Mouse (Mus musculus): ENCODE measurements around the gene Gm20521. TPM values are rescaled to one million over a fixed set of nuclear protein-coding genes. Genes with fewer than 3 reads are reported as not detected.

Gm20521 gene
- polyA plus RNA-seq (2015; fragmentation: Nextera tagmentation; extraction: Ambion mirVana): 1.2 TPM in 1 of 2 replicates, not detected in the other

DNA sequence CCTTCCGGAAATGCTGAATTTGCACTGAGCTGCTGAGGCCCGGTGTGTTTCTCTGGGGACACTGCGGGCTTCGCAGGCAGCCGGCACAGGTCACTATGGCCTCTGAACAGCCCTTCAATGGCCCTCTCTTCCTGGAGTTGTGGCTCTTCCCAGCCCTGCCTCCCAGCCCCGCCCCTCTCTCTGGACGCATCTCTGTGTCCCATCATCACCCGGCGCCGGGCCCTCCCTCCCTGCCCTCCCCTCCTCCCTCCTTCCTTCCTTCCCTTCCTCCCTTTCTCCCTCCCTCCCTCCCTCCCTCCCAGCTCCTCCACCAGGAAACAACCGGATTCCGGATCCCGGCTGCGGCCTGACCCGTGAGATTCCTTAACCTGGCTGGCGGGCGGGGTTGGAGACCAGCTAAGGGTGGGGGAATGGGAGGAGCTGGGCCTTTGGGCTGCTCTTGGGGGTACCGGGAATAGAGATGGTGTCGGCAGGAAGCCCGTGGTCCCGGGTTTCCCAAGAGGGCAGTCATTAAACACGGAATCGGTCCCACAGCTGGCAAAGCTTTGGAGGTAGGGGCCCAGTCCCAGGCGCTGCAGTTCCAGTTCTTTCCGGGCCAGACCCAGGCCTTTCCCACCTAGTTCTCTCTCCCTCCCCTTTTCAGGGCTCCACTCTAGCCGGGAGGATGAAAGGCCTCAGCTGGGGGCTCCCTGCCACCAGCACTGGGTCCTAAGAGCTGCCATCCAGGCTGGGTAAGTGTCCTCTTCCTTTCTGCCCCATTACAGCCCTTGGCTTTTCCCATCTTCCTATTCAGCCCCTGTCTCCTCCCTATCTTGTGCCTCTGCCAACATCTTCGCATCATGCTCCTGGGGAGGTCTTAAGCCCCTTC, at the start of gene Gm20521, which contains the start of gene Bcl2l2:
Gm20521 (plus strand) TSS at position 288 of the 868 bp plus-strand sequence.
Bcl2l2 (plus strand) TSS at position 224 of the 868 bp plus-strand sequence.
- DNase-seq (ENCODE audit: low spot score): no peak

DNA sequence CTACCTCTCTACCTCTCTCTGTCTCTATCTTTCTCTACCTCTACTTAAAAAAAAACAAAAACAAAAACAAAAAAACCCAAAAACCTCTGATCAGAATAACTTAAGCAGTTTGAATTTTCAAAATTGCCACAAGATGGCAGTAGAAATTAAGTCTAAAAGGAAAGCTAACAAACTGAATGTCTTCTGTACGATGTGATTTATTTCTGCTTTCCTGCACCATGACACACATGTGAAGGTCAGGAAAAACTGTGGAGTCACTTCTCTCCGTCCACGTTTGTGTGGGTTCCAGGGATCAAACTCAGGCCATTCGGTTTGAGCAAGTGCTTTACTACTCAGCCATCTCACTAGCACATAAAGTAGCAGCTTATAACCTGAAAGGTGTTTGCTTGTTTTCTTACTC, 39.8 kb upstream of the Gm20521 start:
- peak; percentile 57 for DNase-seq (ENCODE audit: low spot score)

DNA sequence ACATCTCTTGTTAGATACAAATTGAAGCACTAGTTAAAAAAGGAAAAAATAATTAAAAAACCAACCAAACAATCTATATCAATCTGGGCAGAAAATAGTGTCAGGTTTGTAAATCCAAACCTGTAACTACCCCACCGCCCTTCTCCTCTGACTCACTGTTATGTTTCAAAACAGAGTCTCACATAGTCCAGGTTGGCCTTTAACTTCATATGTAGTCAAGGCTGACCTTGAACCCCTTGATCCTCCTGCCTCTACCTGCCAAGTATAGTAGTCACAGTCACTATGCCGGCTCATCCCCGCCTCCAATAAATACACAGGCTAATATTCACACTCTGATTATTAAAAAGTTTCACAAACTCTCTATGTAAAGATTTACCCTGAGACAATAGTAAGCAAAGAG, 27.5 kb upstream of the Gm20521 start:
- no peak for DNase-seq (ENCODE audit: low spot score)

DNA sequence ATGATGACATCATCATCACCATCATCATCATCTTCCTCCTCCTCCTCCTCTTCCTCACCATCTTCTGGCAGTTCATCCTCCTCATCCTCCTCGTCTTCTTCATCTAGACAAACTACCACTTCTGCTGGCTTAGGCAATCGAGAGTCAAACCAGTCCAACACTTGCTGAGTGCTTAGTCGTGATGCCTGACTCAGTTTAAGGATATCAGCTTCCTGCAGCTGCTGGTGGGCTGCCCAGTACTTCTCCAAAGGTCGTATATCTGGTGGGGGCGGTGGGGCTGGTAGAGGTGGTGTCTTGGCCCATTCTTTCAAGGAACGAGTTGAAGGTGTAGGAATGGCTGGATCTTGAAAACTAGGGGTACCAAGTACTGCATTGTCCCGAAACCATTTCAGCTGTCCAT, 26.5 kb upstream of the Gm20521 start:
- DNase-seq (ENCODE audit: low spot score): no peak

DNA sequence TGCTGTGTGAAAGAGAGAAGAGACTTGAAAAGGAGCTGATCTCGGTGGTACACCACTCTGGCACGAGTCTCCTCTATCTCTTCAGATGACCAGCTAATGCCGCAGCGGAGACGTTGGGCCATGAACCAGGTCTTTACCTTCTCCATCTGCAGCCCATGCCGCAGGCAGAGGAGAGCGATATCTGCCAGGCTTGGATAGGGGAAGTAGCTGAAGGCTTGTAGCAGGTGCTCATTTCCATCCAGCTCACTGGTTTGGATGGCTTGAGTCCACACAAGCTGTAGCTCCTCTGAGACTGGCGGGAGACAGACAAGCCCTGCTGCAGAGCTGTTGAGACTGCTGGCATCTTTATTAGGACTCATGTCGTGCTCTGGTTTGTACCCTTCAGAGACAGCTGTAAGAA, 25.4 kb upstream of the Gm20521 start:
- no peak for DNase-seq (ENCODE audit: low spot score)

DNA sequence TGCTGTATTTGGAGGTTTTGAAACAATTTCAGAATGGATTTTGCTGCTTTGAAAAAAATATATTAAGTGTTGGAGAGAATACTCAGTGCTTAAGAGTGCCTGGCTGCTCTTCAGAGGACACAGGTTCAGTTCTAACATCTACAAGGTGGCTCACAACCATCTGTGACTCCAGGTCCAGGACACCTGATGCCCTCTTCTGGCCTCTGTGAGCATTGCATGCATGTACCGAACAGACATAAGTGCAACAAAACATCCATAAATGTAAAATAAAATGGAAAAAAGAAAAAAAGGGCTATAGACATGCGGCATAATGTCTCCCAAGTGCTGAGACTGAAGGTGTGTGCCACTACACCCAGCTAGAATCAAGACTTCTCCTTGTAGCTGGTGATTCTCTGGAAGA, 22.7 kb upstream of the Gm20521 start:
- peak; percentile 60 for DNase-seq (ENCODE audit: low spot score)

DNA sequence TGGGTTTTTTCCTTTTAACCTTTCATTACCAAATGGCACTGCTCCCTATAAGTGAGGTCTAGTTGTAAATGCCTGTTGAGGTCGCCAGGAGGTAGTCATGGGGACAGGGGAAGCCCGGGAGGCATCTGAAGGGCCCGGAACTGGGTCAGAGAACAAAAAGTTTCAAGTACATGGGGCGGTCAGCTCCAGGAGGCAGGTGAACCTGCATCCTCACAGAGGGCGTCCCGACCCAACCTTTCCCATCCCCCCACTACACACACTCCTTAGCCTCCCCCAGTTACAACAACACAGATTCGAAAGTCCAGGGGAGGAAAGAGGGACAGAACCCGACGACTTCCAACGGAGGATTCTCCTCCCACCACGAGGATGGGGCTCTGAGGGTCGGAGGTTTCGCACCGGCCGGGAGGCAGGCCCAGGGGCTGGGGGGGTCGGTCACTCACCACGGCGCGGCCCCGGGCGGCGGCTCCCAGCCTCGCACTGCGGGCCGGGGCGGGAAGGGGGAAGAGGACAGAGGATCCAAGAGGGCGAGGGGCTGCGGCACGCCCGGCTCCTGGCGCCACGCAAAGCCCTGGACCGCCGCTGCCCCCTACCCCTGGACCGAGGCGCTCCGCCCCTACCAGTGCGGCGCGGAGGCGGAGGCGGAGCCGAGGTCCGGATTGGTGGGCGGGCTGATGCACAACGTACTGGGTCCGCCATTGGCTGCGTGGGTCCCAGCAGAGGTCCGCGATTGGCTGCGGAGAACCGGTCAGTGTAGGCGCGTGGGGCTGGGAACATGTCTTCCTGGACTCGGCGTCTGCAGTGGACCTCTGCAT, 19.5 kb upstream of the Gm20521 start:
- peak; percentile 82 for DNase-seq (ENCODE audit: low spot score)

DNA sequence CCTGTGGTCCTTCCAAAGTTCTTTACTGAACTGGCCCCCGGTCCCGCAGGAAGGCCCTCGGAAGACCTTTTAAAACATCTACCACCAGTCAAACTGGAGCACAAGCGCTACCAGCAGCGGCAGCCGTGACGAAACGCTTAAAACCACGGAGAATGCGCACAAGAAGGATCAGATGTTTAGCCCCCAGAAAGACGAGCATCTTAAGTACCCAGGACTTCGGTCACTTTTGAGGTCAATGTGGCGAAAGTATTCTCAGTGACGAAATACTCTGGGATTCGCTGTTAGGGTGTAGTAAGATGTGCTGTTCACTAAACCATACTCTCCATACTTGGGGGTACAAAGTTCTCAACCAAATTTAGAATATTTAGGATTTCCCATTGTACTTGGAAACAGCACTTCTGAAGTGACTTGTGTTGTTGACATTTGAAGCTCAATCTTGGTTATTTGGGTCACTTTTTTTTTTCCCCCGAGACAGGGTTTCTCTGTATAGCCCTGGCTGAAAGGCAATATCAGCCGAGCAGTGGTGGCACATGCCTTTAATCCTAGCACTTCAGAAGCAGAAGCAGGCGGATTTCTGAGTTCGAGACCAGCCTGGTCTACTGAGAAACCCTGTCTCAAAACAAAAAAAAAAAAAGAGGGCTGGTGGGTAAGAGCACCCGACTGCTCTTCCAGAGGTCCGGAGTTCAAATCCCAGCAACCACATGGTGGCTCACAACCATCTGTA, 18.8 kb upstream of the Gm20521 start:
- no peak for DNase-seq (ENCODE audit: low spot score)

DNA sequence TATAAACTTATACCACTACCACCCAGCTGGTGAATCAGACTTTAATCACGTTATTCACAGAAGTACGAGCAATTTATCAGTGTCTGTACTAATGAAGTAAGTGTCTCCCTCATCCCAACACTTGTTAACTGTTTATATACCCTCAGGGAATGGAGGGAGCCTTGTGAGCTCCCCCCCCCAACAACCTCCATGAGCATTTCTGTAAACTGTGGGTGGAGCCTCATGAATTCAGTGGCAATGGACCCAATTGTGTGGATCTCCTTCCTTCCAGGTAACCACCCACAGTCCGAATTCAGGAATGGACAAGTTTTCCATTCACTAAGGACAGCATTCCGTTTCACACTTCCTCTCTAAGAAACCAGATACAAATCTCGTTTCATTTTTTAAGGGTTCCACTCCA, 17.6 kb upstream of the Gm20521 start:
- no peak for DNase-seq (ENCODE audit: low spot score)

DNA sequence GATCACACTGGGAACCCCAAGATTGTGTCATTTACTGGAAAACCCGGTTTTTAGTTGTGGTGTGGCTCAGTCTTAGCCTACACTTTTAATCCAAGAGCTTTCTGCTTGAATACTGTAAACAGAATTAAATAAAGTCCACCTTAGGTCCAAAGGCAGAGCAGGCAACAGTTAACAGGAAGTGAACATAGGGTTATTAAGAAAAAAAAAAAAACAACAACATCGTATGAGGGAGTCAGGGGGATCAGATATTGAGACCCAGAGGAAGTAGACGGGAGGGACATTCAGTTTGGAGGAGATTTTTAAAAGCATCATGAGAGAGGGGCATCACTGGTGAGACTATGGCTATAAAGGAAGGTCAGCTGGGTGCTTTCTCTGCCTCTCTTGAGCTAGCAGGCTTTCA, 17.0 kb upstream of the Gm20521 start:
- no peak for DNase-seq (ENCODE audit: low spot score)

DNA sequence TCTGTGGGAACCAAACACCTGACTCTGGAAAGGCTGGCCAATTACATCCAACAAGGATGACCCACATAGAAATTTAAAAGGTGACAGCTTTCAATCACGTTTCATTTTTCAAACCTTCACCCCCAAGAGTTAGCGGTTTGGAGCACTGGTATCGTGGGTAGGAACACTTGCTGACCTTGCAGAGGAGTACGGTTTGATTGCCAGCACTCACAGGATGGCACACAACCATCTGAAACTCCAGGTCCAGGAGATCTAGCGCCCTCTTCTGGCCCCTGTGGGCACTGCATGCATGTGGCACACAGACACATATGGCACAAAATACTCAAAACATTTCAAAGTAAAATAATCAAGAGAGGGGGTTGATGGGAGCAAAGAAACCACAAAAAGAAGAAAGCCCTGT, 16.3 kb upstream of the Gm20521 start:
- peak; percentile 50 for DNase-seq (ENCODE audit: low spot score)

DNA sequence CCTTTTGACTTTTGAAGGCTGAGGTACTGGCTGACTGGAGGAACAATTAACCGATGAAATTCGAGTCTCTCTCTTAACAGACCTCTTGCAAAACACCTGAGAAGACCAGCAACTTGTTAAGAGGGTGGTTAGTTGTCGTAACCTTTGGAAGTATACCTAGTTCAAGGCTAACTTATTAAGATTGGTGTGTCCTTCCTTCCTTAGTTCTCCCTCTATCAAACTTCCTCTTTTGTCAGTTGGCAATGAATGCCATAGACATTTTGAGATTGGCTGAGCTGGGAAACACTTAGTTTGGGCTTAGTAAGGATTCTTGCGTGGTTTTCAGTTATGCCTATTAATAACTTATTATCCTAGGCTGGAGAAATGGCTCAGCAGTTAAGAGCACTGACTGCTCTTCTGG, 15.2 kb upstream of the Gm20521 start:
- DNase-seq (ENCODE audit: low spot score): no peak

DNA sequence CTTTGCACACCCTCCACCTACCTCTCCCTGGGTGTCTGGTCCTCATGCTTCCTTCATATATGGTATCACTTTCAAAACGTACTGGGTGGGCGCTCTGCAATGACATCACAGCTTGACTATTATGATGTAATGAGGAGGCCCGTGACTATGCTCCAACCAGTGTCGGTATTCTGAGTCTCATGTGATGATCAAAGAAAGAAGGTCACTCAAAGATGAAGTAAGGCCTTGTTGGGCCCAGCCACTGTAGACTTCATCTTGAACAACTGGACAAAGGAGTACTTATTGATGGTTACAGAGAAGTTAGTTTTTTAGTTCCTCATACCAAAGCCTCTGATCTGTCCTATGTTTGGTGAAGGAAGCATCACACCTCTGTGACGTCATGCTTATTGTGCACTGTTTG, 12.4 kb upstream of the Gm20521 start, which contains the start of gene Homez:
Homez (minus strand) TSS at position 101 of the 400 bp plus-strand sequence.
- no peak for DNase-seq (ENCODE audit: low spot score)

DNA sequence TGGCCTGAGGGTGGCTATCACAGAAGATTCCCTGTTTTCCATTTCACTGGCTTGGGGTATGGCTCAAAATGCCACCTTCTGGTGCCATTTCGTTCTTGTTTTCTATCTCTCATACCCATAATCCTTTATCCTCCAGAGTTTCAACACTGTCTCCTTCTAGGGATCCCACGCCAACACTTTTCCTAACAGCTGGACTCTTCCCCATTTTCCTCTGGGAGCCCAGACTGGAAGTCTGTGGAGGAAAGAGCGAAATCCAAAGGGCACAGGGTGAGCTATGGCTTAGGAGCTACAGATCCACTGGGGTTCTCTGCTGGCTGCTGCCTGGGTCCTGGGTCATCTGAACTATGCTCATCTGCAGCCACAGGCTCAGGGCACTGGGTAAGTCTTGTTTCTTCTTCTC, 9.1 kb upstream of the Gm20521 start:
- DNase-seq (ENCODE audit: low spot score): no peak

DNA sequence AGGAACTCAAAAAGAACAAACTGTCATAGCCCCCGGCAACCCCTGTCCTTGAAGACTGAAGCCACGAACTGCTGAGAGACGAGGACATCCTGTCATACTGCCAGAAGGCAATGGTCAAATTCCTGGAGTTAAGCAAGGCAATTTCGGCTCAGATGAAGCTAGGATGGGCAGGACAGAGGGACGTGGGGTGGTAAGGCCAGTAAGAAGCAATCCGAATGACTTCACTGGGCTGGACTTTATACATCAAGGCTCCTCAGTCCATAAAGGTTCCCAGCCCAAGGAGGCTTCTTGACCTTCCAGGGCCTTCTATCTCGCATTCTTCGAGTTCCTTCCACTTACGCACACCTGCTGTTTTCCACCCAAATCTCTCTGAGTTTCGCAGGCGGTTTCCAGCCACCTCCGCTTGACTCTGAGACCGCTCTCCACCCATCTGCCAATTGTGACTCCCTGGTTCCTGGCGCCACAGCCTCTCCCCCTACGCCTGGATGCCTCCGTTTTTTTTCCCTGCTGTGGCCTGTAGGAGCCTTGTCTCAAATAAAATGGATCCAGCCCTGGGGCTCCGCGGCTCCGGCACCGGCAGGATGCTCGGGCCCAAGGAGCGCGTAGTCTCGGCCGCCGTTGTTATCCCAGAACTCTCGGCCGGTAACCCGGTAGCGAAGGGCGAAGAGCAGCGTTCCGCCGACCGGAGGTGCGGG, 7.2 kb upstream of the Gm20521 start:
- DNase-seq (ENCODE audit: low spot score): peak; percentile 33

DNA sequence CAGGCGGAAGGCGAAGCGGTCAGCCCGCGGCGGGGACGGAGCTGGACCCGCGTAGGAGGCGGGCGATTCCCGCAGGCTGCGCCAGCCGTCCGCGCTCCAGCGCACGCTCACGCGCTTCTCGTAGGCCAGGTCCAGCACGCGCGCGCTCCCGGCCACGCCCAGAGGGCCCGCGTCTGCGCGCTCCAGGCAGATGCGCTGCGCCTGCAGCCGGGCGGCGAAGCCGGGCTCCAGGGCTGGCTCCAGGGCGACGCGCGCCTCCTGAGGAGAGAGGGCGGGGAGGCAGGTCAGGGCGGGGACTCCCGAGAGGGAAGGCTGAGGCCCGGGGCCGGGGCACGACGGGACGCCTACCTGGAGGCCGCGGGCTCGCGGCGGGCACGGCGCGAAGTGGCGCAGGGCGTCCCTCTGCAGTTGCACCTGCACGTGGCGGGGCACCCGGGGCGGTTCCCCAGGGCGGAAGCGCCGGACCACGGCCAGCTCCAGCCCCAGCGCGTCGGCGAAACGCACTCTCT, 6.6 kb upstream of the Gm20521 start:
- peak; percentile 80 for DNase-seq (ENCODE audit: low spot score)

DNA sequence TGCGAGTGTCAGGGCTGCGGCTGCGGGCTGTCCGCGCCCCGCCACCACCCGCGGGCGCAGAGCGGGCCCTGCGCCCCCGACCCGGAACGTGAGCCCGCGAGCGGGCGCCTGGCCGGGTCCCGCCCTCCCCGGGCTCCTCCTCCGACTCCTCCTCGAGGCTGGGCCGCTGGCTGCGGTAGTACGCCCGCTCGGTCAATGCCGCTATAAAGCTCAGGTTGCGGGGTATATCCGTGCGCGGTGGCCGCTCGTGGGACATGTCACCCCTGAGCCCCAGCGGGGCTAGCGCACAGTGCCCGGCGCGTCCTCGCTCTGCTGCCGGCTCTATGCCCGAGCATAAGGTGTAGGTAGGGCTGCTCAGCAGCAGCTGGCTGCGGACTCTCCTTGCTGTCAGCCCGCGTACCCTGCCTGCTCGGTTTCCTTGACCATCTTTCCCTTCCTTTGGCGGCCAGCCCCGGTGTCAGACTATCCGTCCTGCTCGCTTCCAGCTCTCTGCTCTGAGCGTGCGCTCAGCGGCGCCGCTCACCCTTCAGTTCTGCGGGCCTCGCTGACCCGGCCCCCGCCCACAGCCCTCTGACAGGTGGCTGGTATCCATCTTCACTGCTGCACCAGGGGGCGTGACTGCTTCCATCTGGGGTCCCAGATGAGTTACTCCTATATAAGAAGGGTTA, 6.1 kb upstream of the Gm20521 start, which contains the start of gene Ppp1r3e:
Ppp1r3e (minus strand) TSS at position 503 of the 668 bp plus-strand sequence.
- peak; percentile 66 for DNase-seq (ENCODE audit: low spot score)

DNA sequence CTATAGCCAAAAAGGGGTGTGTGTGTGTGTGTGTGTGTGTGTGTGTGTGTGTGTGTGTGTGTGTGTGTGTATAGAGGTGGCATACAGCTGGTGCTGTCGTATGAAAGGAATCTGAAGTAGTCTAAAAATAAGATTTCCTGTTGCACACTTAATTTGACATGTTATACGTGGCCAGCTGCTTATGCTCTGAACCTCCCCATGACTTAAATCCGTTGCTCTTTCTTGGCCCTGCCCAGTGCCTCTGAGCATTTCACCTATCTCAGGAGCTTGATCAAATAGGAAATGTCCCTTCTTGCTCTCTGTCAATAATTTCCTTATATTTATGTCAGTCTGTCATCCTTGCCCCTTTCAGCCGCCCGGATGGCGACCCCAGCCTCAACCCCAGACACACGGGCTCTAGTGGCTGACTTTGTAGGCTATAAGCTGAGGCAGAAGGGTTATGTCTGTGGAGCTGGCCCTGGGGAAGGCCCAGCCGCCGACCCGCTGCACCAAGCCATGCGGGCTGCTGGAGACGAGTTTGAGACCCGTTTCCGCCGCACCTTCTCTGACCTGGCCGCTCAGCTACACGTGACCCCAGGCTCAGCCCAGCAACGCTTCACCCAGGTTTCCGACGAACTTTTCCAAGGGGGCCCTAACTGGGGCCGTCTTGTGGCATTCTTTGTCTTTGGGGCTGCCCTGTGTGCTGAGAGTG, 926 bp downstream of the Gm20521 start:
- peak; percentile 35 for DNase-seq (ENCODE audit: low spot score)

DNA sequence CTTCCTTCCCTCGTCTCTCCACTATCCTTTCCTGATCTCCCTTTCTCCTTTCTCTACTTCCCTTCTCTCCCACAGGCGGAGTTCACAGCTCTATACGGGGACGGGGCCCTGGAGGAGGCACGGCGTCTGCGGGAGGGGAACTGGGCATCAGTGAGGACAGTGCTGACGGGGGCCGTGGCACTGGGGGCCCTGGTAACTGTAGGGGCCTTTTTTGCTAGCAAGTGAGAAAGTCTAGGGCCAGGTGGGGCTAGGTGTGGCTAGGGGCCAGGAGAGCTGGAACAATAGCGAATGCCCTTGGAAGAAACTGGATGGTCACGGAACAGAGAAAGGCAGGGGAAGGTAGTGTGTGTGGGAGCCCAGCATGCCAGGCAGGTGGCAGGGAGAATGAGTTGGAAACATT, 2.1 kb downstream of the Gm20521 start:
- no peak for DNase-seq (ENCODE audit: low spot score)
